Mouse (Mus musculus): ENCODE results near the gene Cyth4.

DNA sequence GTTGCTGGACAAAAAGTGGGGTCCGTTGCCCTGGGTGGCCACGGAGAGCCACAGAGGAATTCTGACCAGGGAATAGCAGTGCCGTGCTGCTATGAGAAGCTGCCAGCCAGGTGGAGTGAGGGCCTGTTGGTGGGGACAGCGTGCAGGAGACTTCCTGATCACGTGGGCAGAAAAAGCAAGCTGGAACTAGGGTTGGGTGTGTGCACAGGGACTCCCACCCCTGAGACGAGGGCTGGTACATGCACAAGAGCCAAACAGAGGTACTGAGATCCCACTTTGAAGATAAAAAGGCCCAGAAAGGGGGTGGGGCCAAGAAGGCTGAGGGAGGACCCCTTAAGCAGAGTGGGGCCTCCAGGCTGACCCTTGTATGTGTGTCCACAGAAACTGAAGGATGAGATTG is 7.4 kb downstream of the Cyth4 start:
- no peak for TF ChIP-seq CTCF (IDR thresholded peaks at IDR 0.05; ENCODE audit: control insufficient read depth, insufficient read depth, insufficient replicate concordance, low read depth, low read length)
- no peak for TF ChIP-seq POLR2A (IDR thresholded peaks at IDR 0.05; ENCODE audit: control insufficient read depth, low read depth, low read length)
